Mouse (Mus musculus) urinary bladder, postnatal 25 days (tissue): ENCODE results near the gene Slc28a2.
"Not testable (repeated sequence)": the region's sequence is repeated elsewhere in the genome, so short reads cannot be mapped to it uniquely, and the experiment has no call there.

ENCODE experiments used
- DNase-seq: peaks from one replicate; pipeline ENCODE4 v3.0.0; 2022; ENCODE audit warnings: low spot score

The Slc28a2 gene

GRCm38 (mm10) chr2:122467351-122468013 is 41.2 kb downstream of the Slc28a2 start:
- DNase-seq = peak; percentile 95

GRCm38 (mm10) chr2:122469221-122469620 is 42.9 kb downstream of the Slc28a2 start:
- DNase-seq = no peak

- no peak for DNase-seq
Observed at GRCm38 (mm10) chr2:122476585-122476984, 50.3 kb downstream of the Slc28a2 start.

DNA sequence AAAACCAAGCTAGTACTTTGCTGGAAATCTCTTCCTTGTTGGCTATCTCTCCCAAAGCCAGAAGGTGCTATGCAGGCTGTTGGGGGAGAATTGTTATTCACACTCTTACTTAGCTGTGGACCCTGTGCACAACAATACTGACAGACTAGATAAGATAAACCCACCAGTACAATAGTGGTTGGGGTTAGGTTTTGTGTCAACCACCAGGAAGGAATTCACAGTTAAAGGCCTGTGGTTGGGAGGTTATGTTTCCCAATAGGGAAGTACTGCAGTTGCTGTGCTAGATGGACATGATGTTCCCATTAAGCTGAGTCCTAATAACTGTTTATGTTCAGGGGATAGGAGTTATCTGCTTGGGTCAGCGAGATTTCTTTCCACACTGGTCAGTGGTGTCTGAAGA is 57.5 kb downstream of the Slc28a2 start:
- not testable (repeated sequence) for DNase-seq

- DNase-seq = no peak
Observed at GRCm38 (mm10) chr2:122484641-122485040, 58.4 kb downstream of the Slc28a2 start, which contains the start of gene Gm14085. Gene Gm14085 (plus strand): TSS chr2:122484941.

DNA sequence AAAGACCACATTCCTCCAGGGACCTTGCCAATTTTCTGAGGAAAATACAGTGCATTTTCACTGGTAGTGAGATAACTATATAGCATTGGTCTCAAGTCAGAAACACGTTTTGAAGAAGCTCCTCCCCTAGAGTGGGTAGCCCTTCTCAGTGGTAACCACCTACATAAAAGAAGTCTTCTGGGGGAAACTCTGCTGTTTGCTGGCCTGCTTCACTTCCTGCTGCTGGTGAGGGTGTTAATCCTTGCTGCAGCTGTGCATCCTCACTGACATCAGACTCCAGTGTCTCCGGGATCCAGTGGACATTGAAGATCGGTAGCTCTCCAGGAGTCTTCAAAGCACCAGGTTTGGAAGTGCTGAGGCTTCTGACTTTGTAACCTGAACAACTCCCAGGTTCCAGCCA is 59.4 kb downstream of the Slc28a2 start:
- DNase-seq = not testable (repeated sequence)

DNA sequence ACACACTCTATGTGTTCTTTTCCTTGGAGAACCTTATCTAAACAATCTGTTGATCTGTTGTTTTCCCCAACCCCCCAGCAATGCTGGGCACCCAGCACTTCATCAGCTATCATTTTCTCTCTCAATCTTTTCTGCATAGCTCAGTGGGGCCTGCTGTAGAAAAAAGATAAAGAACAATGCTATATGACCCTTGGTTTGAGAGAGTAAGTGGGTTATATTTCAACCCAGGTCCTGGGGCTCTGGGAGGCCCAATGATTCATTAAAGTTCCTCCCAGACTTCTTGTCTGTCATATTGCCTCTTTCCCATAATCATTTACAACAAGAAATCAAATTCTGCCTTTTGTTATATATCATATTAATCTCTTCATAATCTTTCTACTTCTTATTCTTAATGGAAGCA is 59.8 kb downstream of the Slc28a2 start:
- DNase-seq = not testable (repeated sequence)

DNA sequence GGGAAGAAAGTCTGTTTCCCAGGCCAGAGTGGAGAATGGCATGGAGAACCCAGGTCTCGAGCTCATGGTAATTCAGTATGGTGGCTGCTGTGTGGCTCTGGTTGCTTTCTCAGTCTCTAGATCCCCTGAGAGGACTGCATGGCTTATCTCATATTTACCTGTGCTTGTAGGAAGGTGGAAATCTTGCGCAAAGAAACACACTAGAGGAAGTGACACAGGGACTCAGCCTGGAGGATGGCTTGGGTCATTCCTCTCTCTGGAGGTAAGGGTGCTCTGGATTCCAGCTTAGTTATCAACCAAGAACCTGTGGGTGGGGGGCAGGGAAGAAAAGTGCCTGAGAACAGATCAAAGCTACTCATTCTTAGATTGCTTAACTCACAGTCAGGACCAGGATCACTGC is 60.4 kb downstream of the Slc28a2 start:
- no peak for DNase-seq
